Mouse (Mus musculus) left cerebral cortex, postnatal 4 days (tissue): ENCODE measurements at regions not wholly inside any gene's neighbourhood (a gene's known extent, or its start where the extent isn't known, plus 50 kb on each side); places are given as distances from the start of the nearest gene placed in this dataset.

Experiments
- DNase-seq: peaks from one replicate; pipeline ENCODE4 v3.0.0-alpha.2; 2022
- intact Hi-C: fragments of 180-260 bp; cut with DNase I; formaldehyde crosslinking; loops from one replicate; pipeline ENCODE4 v1.15.1; 2025

DNA sequence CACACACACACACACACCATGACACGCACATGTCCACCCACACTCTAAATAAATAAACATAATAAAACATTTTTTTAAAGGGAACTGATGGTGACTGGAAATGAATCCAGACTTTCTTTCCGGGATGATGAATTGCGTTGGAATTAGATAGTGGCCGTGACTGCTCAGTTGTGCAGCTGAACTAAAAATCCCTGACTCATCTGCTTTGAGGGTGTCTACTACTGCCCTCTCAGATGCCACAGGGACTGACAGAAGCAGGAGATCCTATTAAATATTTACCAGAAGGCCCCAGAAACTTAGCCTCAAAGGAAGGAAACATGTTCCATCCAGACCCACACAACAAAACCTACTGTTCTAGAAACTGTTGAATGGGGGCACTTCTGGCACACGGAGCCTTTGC lies 65.7 kb downstream of the Polr2m start:
- intact Hi-C loops = no loop called here
- no peak for DNase-seq

DNA sequence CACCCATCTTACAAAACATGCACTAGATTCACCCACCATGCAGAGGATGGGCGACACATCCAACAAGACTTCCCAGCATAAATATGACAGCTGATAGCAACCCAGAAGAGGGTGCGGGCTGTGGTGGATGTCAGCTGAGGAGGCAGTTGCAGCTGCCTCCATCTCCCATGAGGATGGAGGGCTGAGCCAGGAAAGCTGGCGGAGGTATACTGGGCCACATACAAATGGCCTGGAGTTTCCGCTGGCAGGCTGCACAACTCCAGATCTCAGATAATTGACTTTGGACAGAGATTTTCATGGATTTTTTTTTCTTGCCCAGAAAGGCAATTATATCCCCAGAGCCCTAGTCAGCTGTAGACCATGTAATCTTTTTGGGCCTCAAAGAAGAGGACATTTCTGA lies 67.2 kb downstream of the Polr2m start:
- DNase-seq = peak; percentile 18
- intact Hi-C loops = no loop called here

DNA sequence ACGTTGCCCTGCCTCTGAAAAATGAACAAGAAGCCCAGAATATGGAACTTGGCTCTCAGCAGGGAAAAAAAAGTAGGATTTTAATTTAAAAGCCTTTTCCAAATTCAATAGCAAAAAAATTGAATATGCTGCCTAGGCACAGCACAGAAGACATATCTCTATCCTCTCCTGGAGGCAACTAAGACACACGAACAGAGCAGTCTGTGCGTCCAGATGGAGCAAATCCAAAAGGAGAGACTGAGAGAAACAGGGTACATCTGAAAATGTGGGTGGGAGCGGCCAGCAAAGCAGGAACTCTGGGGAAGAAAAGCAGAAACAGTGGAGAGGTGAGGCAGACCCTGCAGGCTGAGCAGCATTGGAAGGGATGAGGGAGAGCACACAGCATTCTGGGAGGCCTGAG lies 68.5 kb downstream of the Polr2m start:
- intact Hi-C loops = no loop called here
- no peak for DNase-seq

DNA sequence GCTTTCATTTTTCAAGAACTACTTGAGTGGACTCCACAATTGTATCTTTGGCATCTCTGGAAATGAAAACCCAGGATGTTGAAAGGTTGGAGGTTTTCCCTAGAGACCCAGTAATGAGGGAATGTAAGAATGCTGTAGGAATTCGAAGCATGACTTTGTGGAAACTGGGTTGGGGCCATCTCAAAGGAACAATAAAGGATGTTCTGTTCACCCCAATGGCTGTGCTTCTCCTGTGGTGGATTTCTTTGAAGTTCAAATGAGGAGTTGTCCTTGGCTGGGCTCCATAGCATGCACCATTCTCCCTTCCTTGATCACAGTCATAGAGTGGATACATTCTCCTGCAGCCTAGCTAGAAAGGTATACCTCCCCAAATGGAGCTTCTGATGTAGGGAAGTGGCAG lies 74.6 kb downstream of the Polr2m start:
- intact Hi-C loops = no loop called here
- DNase-seq = no peak

DNA sequence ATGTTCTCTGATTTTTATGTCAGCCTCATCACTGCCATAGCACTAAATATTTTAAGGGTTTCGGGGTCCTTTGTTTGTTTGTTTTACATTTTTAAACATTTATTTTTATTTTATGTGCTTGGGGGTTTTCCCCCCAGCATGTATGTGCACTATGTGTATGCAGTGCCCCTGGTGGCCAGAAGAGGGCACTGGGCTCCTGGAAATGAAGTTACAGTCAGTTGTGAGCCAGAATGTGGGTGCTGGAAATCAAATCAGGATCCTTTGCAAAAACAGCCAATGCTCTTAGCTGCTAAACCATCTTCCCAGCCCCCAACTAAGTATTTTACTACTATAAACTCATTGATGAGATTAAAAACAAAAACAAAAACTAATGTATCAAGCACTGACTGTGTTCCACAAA lies 75.8 kb downstream of the Polr2m start:
- intact Hi-C loops = no loop called here
- DNase-seq = no peak

DNA sequence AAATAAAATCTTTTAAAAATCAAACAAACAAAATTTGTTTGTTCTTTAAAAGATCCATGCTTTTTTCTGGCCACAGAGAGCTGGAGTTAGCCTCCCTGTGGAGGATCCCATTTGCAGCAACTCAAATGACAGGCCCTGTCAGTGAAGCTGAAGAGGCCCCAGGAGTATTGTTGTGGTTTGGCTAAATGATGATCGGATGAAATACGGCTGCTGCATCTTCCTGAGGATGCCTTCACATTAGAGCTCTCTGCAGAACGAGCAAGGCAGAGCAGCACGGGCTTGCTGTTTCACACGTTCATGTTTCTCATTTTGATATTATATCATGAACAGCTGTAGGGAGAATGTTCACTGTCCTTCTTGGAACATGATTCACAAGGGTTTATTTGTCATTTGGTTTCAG lies 76.8 kb downstream of the Polr2m start:
- intact Hi-C loops = no loop called here

DNA sequence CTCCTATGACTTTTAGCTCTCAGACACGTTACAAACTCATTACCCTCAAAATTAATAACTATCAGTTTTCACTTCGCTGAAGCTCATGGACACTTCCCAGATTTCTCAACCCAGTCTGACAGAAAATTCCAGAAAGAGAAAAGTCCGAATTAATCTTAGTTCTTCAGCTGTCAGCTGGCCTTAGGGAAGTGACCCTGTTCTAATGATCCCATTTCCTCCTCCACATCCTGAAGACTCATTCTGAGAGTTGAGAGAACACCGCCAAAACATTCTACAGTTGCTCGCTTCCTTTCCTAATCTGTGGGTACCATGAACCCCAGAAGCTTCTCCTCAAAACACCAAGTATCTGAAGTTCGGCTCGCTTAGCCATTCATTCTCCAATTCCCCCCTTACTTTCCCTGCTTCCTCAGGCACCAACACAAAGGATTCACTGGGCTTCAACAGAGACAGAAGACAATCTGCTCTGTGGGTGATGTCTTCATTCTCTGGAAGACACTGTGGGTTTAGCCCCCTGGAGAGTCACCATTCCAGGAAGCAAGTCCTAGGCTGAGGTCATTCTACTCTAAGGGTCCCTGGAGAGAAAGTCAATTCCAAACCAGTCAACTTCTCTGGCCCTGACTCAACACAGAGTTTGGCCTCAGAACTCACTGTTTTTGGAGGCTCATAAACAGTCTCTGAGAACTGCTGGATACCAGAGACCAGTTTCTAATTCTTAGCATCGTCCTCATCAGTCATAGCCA lies 81.2 kb downstream of the Polr2m start:
- no peak for DNase-seq
- intact Hi-C loops = no loop called here

More for the DNA sequence above, 76.8 kb downstream of the Polr2m start:
- DNase-seq = no peak

DNA sequence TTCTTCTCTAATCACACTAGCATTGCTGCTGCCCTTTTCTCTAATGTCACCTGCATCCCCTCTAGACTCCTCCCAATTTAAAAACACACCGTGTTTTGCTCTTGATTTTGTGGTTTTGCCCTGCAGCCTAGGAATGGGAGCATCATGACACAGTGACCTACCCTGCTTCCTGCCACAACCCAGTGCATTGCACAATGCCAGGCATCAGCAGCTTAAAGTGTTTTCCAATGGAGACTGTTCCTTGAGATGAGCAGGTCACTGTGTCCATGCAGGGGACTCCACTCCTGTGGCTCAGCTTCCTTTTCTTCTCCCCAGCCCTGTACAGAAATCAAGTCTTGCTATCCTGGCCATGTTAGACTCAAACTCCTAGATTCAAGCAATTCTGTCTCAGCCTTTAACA lies 84.1 kb downstream of the Polr2m start:
- no peak for DNase-seq
- intact Hi-C loops = no loop called here

DNA sequence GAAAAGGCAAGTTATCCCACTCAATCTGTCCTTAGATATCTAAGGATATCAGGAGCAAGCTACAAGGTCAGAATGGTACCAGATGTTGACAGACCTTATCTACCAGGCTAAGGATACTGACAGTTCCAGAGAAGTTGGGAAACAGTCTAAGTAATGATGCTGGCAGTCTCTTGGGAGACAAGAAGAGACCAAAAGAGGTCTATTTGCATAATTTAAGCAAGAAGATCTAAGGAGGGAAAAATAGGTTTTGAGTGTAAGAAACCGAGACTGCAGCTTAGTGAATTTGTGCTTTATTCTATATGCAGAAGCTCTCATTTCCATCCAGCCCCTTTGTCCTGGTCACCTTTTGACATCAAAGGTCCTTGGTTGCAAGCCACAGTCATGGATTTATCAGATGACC lies 86.4 kb downstream of the Polr2m start:
- DNase-seq = no peak
- intact Hi-C loops = no loop called here

DNA sequence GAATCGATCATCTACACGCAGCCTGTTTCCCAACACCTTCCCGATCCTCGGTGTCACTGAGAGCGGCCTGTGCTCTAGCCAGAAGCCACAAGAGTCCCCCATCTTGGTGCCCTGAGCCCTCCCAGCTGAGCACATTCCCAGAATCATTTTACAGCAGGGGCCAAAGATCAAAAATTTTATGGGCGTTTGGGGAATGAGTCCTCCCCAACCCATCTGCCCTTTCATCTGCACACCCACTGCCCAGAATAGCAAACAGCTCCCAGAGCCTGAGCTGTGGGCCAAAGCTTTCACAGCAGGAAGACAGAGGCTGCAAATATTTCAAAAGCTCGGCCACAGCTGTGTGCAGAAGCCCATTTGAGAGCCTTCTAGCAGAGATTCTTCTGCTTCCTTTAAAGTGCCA lies 89.0 kb downstream of the Polr2m start:
- intact Hi-C loops = no loop called here

DNA sequence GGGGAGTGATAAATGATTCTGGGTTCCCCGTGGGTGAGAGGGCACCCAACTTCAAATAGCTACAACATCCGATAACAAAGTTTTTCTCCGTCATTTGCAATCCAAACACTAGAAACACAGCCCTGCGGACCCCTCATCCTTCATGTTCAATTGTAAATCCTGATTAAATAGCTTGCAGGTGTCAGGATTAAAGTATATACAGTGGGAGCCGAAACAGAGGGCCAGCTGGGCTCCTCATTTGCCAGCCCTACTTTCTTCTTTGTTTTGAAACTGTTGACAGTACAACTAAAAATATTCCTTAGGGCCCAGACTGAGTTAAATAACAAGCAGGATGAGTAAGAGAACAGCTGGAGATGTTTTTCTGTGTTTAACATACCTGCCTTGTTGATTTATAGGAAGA lies 95.5 kb downstream of the Polr2m start:
- DNase-seq = no peak
- intact Hi-C loops = no loop called here

More for the DNA sequence above, 89.0 kb downstream of the Polr2m start:
- no peak for DNase-seq

DNA sequence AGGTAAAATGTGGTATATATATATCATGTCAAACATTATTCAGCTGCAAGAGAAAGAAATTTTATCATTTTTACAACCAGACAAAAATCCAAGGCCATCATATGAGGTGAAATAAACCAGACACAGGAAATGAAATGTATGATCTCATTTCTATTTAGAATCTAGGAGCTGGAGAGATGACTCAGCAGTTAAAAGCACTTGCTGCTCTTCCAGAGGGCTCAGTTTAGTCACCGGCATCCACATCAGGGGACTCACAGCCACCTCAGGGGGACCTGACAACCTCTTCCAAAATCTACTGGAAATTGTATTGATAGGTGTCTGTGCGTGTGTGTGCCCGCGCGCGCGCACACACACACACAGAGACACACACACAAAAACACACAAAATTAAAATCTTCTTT lies 98.3 kb downstream of the Polr2m start:
- intact Hi-C loops = no loop called here
- no peak for DNase-seq

DNA sequence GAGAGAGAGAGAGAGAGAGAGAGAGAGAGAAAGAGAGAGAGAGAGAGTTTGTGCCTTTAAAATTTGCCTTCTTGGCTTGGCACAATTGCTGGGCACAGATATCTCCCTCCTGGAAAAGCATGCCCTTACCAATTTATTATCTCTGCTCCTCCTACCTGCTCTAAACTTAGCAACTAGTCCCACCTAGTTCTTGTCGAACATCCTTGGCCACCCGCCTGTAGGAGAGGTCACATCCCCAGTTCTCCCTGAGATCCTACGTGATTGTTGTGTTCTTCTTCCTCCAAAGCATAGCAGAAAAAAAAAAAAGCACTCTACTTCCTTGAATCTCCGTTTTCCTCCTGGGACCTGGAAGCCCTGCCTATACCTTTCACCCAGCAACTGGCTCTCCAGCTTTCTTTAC lies 101.8 kb downstream of the Polr2m start:
- intact Hi-C loops = no loop called here
- DNase-seq = no peak

DNA sequence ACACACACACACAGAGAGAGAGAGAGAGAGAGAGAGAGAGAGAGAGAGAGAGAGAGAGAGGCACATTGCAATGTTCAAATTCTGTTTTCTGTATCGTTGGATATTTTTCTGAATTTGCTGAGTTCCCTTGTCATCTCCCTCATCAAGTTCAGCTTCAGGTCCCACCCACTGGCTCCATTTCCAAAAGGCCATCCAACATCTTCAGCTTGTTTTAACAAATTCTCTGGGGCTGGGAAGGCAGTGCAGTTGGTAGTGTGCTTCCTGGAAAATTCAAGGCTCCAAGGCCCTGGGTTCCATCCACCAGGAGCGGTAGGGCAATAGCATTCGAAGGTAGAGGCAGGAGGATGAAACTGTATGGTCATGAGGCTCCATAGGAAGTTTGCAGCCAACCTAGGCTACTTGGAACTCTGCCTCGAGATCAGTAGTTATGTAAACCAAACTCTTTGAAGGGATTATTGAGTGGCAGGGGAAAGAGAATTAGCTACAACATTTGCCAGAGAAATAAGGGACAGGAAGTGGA lies 105.9 kb downstream of the Polr2m start:
- intact Hi-C loops = no loop called here
- no peak for DNase-seq

DNA sequence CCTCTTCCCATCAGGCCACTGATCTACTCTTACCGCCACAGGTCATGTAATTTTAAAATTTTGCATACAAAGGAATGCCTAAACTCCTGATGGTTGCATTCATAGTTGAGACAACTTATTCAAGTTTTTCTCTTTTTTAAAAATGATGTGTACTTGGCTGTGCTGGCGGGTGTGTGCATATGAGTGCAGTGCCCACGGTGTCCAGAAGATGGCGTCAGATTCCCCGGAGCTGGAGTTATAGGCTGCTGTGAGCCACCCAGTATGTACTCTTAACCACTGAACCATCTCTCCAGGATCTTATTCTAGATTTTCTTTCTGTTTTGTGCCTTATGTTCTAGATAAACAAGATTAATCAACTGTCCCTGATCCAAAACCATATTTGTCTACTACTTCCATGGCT lies 116.0 kb downstream of the Polr2m start:
- no peak for DNase-seq
- intact Hi-C loops = no loop called here

DNA sequence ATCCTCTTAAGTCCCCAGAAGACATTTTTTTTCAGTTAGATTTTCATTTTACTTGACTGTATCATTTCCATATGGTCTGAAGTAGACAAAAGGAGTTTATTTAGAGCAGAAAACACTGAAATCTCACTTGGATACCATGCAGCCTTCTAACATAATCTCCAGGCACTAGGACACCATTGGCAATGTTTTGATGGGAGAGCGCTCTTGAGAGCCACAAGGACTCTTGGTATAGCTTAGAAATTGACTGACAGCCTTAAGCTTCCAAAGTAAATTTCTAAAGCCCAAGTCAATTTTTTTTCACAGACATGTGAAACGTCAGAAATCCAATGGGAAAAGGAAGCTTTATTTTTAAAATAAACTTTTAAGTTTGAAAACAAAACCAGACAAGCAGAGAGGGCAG lies 116.5 kb downstream of the Polr2m start:
- intact Hi-C loops = no loop called here
- DNase-seq = no peak

DNA sequence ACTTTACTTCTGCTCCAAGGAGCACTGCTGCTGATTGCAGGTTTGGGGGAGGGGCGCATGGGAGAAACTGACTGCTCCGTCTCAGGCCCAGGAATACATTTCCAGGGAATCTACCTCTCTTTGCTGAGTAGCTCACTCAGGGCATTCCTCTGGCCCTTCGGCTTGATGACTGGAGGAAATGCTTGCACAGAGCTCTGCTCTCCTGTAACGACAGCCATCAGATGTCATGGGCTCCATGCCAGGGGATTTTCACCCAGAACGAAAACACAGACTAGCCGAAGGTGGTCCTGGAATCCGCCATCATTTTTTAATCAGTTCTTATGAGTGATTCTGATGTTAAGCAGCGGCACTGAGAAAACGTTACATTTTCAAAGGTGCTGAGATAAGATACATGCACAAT lies 119.2 kb downstream of the Polr2m start:
- peak; percentile 25 for DNase-seq
- intact Hi-C loops = no loop called here

DNA sequence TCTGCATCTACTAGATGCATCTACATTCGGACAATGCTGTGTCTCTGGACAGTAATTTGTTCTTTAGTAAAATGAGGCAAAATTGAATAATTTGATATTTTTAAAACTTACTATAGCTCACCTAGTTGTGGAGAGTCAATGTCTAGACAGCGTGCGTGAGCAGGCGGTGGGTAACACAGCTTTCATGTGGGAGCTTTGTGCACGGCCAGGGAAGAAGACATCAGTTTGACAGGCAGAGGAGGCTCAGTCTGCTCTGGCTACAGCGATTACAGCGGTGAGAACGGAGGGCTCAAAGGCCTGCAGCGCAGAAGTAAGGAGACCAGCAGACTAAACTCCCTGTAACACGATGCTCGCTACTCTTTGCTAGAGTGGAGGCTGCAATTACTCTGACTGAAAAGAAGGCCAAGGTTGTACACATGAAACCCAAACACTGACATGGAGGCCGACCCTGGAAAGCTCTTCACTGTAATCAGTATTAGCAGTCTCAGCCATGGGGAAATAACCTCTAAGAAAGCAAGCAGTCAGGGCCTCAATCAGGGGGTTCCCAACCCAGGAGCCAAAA lies 120.5 kb downstream of the Polr2m start:
- intact Hi-C loops = no loop called here
- DNase-seq = no peak

DNA sequence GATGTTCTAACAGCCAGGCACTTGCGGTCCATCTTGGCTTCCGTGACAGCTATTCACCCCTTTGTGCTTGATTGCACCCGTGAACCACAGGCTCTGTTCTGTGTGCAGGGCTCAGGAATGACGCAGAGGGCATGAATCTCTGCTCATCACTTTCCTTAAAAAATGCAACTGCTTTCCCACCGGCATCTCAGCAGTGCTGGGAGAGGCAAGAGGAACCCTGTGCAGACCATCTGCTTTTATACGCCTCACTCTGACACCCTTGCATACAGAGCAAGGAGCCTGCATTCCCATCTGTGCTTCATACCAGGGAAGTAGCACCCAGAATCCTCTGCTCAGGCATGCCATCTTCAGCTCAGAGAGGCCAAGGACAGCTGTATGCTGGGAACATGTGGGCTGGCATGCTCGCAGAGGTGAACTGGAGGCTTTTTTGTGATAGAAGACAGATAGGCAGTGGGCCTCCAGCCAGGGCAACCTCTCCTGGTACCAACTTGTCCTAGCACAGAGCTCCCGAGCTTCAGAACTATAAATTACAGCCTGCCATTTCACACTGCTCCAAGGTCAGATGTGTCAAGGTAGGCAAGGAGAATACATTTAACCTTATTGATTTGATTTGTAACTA lies 121.6 kb downstream of the Polr2m start:
- intact Hi-C loops = no loop called here
- DNase-seq = no peak

DNA sequence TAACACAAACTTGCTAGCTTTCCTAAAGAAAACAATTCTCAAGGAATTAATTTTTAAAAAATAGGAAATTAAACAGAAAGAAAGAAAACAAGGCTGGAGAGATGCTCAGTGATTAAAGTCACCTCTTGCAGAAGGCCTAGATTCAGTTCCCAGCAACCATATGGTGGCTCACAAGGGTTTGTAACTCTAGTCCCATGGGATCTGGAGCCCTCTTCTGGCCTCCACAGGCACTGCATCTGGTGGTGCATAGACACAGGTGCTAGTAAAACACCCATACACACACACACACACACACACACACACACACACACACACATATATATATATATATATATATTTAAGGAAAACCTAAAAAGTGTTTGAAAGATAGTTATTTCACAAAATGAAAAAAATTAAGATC lies 123.3 kb downstream of the Polr2m start:
- intact Hi-C loops = no loop called here
- no peak for DNase-seq

DNA sequence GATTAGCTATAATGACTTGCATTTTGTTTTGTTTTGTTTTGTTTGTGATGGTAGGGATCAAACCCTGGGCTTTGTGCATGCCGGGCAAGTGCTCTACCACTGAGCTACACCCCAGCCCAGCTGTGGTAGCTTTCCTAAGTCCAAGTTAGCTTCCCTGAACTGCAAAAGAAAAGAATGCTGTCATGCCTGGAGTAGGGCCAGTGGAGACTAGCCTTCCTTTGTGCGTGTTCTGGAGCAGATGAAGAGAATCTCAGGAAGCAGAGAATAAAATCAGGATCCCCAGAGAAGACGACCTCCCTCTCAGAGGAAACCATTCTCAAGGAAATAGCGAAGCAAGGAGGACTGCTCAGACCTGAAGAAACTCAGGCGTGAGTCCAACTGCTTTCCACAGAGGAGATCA lies 123.8 kb downstream of the Polr2m start:
- intact Hi-C loops = no loop called here
- DNase-seq = no peak

DNA sequence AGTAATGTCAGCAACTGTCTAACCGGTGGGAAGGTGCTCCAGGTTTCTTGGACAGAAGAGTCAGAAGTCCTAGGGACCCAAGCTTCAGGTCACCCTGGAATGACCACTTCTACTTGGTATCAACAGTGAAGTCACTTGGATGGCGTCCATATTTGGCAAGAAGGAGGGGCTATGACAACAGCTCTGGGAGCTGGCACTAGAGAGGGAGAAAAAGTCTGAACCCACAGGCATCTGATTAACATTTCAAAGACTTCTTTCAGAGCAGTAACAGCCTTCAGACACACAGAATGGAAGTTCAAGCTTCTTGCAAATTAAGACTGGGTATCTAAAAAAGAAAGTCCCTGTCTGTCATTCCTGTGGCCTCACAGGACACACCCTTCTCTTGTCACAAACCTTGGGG lies 124.4 kb downstream of the Polr2m start:
- no peak for DNase-seq
- intact Hi-C loops = no loop called here
